Comparison of ENCODE assay signal across 8 mouse cellular contexts in the genomic region with DNA sequence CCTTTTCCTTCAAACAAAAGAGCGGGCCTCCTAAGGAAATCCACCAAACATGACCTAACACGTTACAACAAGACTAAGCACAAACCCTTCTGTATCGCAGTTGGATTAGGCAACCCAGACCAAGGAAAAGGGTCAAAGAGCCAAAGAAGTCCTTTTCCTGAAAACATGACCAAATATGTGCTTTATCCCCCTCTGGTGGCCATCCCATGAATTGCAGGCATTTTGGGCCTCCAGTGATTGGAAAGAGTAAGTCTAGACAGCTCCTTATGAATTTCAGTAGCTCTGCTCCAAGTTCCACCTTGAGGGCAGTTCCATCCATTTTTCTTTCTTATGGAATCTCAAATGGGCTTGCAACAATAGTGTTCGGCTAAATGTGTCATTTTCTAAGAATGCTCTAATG.
DNase-seq lines count a peak whose midpoint lies in the region; ATAC-seq and TF ChIP-seq lines count a peak whose summit lies in the region.

No protein-coding gene starts in this region.

- no peak overlapping the region for H3K4me3 ChIP-seq in intestine, embryonic 14.5 days (ENCODE audit: low read depth, low read length)
- H3K4me3 ChIP-seq in intestine, embryonic 16.5 days (ENCODE audit: low read length): no peak overlapping the region
- H3K4me3 ChIP-seq in forebrain, embryonic 13.5 days: no peak overlapping the region
- H3K4me3 ChIP-seq in hindbrain, embryonic 14.5 days (replicated peaks; ENCODE audit: low read length): no peak overlapping the region
- H3K4me3 ChIP-seq in midbrain, embryonic 13.5 days (replicated peaks): no peak overlapping the region
- no peak overlapping the region for H3K4me3 ChIP-seq in thymus, adult 2 months (ENCODE audit: control insufficient read depth, insufficient read depth, low read length)

- no peaks in the 10 kb centered on the region for H3K9me3 ChIP-seq in intestine, embryonic 14.5 days (ENCODE audit: control insufficient read depth, low read length)
- no peaks in the 10 kb centered on the region for H3K9me3 ChIP-seq in intestine, embryonic 16.5 days (ENCODE audit: control insufficient read depth, low read length)
- no peaks in the 10 kb centered on the region for H3K9me3 ChIP-seq in forebrain, embryonic 13.5 days (replicated peaks)
- H3K9me3 ChIP-seq in hindbrain, embryonic 14.5 days (ENCODE audit: control insufficient read depth, low read length): no peaks in the 10 kb centered on the region
- no peaks in the 10 kb centered on the region for H3K9me3 ChIP-seq in midbrain, embryonic 13.5 days

- H3K27me3 ChIP-seq in intestine, embryonic 14.5 days (replicated peaks; ENCODE audit: control insufficient read depth, insufficient read depth, low read length): no peaks in the 10 kb centered on the region
- H3K27me3 ChIP-seq in intestine, embryonic 16.5 days (replicated peaks; ENCODE audit: control insufficient read depth, insufficient read depth, low read length): no peaks in the 10 kb centered on the region
- H3K27me3 ChIP-seq in forebrain, embryonic 13.5 days: no peaks in the 10 kb centered on the region
- H3K27me3 ChIP-seq in hindbrain, embryonic 14.5 days (ENCODE audit: control insufficient read depth, insufficient read depth, low read length): no peaks in the 10 kb centered on the region
- no peaks in the 10 kb centered on the region for H3K27me3 ChIP-seq in midbrain, embryonic 13.5 days
- H3K27me3 ChIP-seq in thymus, adult 2 months (ENCODE audit: control insufficient read depth, insufficient read depth, low read length): no peaks in the 10 kb centered on the region

- no peaks in the 10 kb centered on the region for H3K4me1 ChIP-seq in intestine, embryonic 14.5 days (replicated peaks; ENCODE audit: control insufficient read depth, insufficient read depth, low read length)
- no peaks in the 10 kb centered on the region for H3K4me1 ChIP-seq in intestine, embryonic 16.5 days (ENCODE audit: control insufficient read depth, insufficient read depth, low read length)
- no peaks in the 10 kb centered on the region for H3K4me1 ChIP-seq in forebrain, embryonic 13.5 days
- no peaks in the 10 kb centered on the region for H3K4me1 ChIP-seq in hindbrain, embryonic 14.5 days (replicated peaks; ENCODE audit: control insufficient read depth, insufficient read depth, low read length)
- no peaks in the 10 kb centered on the region for H3K4me1 ChIP-seq in midbrain, embryonic 13.5 days (replicated peaks)
- no peaks in the 10 kb centered on the region for H3K4me1 ChIP-seq in thymus, adult 2 months (replicated peaks; ENCODE audit: control insufficient read depth, insufficient read depth, low read length)

- no peak for TF ChIP-seq CTCF in thymus, adult 2 months (IDR thresholded peaks at IDR 0.05; ENCODE audit: borderline replicate concordance, control insufficient read depth, extremely low read depth, insufficient read depth, low read length, poor library complexity)

- no peak overlapping the region for H3K9ac ChIP-seq in intestine, embryonic 14.5 days (ENCODE audit: low read length)
- H3K9ac ChIP-seq in intestine, embryonic 16.5 days (ENCODE audit: low read depth, low read length): no peak overlapping the region
- no peak overlapping the region for H3K9ac ChIP-seq in forebrain, embryonic 13.5 days
- H3K9ac ChIP-seq in hindbrain, embryonic 14.5 days: no peak overlapping the region
- no peak overlapping the region for H3K9ac ChIP-seq in midbrain, embryonic 13.5 days (replicated peaks)

- no peak overlapping the region for H3K4me2 ChIP-seq in intestine, embryonic 14.5 days (ENCODE audit: low read length)
- H3K4me2 ChIP-seq in intestine, embryonic 16.5 days (ENCODE audit: low read depth, low read length): no peak overlapping the region
- H3K4me2 ChIP-seq in forebrain, embryonic 13.5 days: no peak overlapping the region
- no peak overlapping the region for H3K4me2 ChIP-seq in hindbrain, embryonic 14.5 days (replicated peaks)
- no peak overlapping the region for H3K4me2 ChIP-seq in midbrain, embryonic 13.5 days (replicated peaks)

- no peak overlapping the region for H3K27ac ChIP-seq in intestine, embryonic 14.5 days (ENCODE audit: low read depth)
- H3K27ac ChIP-seq in intestine, embryonic 16.5 days (ENCODE audit: low read length): no peak overlapping the region
- H3K27ac ChIP-seq in forebrain, embryonic 13.5 days: no peak overlapping the region
- H3K27ac ChIP-seq in hindbrain, embryonic 14.5 days: no peak overlapping the region
- H3K27ac ChIP-seq in midbrain, embryonic 13.5 days: no peak overlapping the region
- no peak overlapping the region for H3K27ac ChIP-seq in thymus, adult 2 months (ENCODE audit: control insufficient read depth, insufficient read depth, low read length)

- intact Hi-C loops in left cerebral cortex, postnatal 10 days (cut with DNase I): no loop called here

- DNase-seq in intestine, embryonic 14.5 days (ENCODE audit: low spot score): peak; percentile 89
- DNase-seq in c-Kit-positive CD71-positive TER-119-negative erythroid progenitor cells, embryonic 14.5 days (ENCODE audit: low read depth): peak; percentile 20
- peak; percentile 90 for DNase-seq in hindbrain, embryonic 14.5 days (ENCODE audit: low spot score)
- DNase-seq in left cerebral cortex, postnatal 10 days (ENCODE audit: extremely low spot score in 1 of 2, low spot score in 2 of 2): peak; percentile 53 to 65
- peak; percentile 37 for DNase-seq in thymus, adult 2 months

- ATAC-seq in intestine, embryonic 14.5 days (replicated peaks; ENCODE audit: low FRiP score, low TSS enrichment, low read depth): no peak
- no peak for ATAC-seq in intestine, embryonic 16.5 days
- ATAC-seq in forebrain, embryonic 13.5 days: peak; percentile 50; the same call in 1 of the 2 replicates
- ATAC-seq in hindbrain, embryonic 14.5 days (ENCODE audit: low FRiP score): no peak
- ATAC-seq in midbrain, embryonic 13.5 days: peak; percentile 45; the same call in 1 of the 2 replicates

- no peaks in the 10 kb centered on the region for H3K36me3 ChIP-seq in intestine, embryonic 14.5 days (ENCODE audit: control insufficient read depth, insufficient read depth, low read length)
- H3K36me3 ChIP-seq in intestine, embryonic 16.5 days (ENCODE audit: control insufficient read depth, insufficient read depth, low read length): no peaks in the 10 kb centered on the region
- no peaks in the 10 kb centered on the region for H3K36me3 ChIP-seq in forebrain, embryonic 13.5 days (ENCODE audit: poor library complexity, severe bottlenecking)
- H3K36me3 ChIP-seq in hindbrain, embryonic 14.5 days (replicated peaks; ENCODE audit: control insufficient read depth, insufficient read depth): no peaks in the 10 kb centered on the region
- no peaks in the 10 kb centered on the region for H3K36me3 ChIP-seq in midbrain, embryonic 13.5 days
- no peaks in the 10 kb centered on the region for H3K36me3 ChIP-seq in thymus, adult 2 months (ENCODE audit: control insufficient read depth, insufficient read depth, low read length)

- 49% methylated on average over 4 of the region's 4 CpGs for WGBS in intestine, embryonic 14.5 days
- whole genome bisulfite sequencing in intestine, embryonic 16.5 days: 46% methylated on average over 4 of the region's 4 CpGs
- 43% methylated on average over 4 of the region's 4 CpGs for WGBS in forebrain, embryonic 13.5 days
- 50% methylated on average over 4 of the region's 4 CpGs for WGBS in hindbrain, embryonic 14.5 days
- 48% methylated on average over 4 of the region's 4 CpGs for WGBS in midbrain, embryonic 13.5 days
- WGBS in thymus, adult 2 months: 39% methylated on average over 4 of the region's 4 CpGs

- TF ChIP-seq POLR2A in thymus, adult 2 months (IDR thresholded peaks at IDR 0.05; ENCODE audit: control insufficient read depth, extremely low read depth, insufficient read depth, low read length, poor library complexity): no peak

Comparison
In these comparisons a context has a peak if more than half of its experiments do, and no peak if none do; other contexts are left out.
1. ATAC-seq: peak in forebrain, embryonic 13.5 days (single experiment) and midbrain, embryonic 13.5 days (single experiment); none in intestine, embryonic 14.5 days (single experiment), intestine, embryonic 16.5 days (single experiment) and hindbrain, embryonic 14.5 days (single experiment).
2. DNase-seq: peak in every context shown above with its lines; median percentile 90 in hindbrain, embryonic 14.5 days; 89 in intestine, embryonic 14.5 days; 59 in left cerebral cortex, postnatal 10 days; 37 in thymus, adult 2 months; 20 in c-Kit-positive CD71-positive TER-119-negative erythroid progenitor cells, embryonic 14.5 days.